Mouse (Mus musculus) kidney, embryonic 14.5 days (tissue): ENCODE measurements around the gene Ddhd1. TPM values are rescaled to one million over a fixed set of nuclear protein-coding genes. Genes with fewer than 3 reads are reported as not detected.

Experiments
- ATAC-seq: fragments of 200-750 bp; cut with Nextera tagmentation; 2 replicates; pipeline ENCODE4 v1.8.0; 2017; ENCODE audit warnings: moderate number of reproducible peaks, mild to moderate bottlenecking, moderate TSS enrichment, moderate library complexity; ENCODE audit not compliant: low FRiP score, low TSS enrichment
- H3K27ac ChIP-seq: fragments of 300-500 bp; sonication (generic); 2 replicates; pipeline ENCODE4 v1.5.1; 2014; ENCODE audit warnings: low read depth, mild to moderate bottlenecking, low read length, moderate library complexity, mixed read lengths
- H3K27me3 ChIP-seq: fragments of 300-500 bp; sonication (generic); 2 replicates; pipeline ENCODE4 v1.6.1; 2014; ENCODE audit warnings: mild to moderate bottlenecking, low read length; ENCODE audit not compliant: control insufficient read depth, insufficient read depth
- H3K36me3 ChIP-seq: fragments of 300-500 bp; sonication (generic); 2 replicates; pipeline ENCODE4 v1.6.1; 2014; ENCODE audit warnings: low read length, mixed read lengths; ENCODE audit not compliant: control insufficient read depth, insufficient read depth
- H3K4me1 ChIP-seq: fragments of 300-500 bp; sonication (generic); 2 replicates; pipeline ENCODE4 v1.6.1; 2014; ENCODE audit warnings: low read length, mixed read lengths; ENCODE audit not compliant: control insufficient read depth, insufficient read depth
- H3K4me2 ChIP-seq: fragments of 300-500 bp; sonication (generic); replicated peaks from 2 replicates; pipeline ENCODE4 v1.6.1; 2014; ENCODE audit warnings: low read depth, mild to moderate bottlenecking, low read length
- H3K4me3 ChIP-seq: fragments of 300-500 bp; sonication (generic); 2 replicates; pipeline ENCODE4 v1.5.1; 2014; ENCODE audit warnings: mild to moderate bottlenecking, low read length
- H3K9ac ChIP-seq: fragments of 300-500 bp; sonication (generic); 2 replicates; pipeline ENCODE4 v1.6.1; 2014; ENCODE audit warnings: low read depth, mild to moderate bottlenecking, low read length, moderate library complexity
- H3K9me3 ChIP-seq: fragments of 300-500 bp; sonication (generic); 2 replicates; pipeline ENCODE4 v1.6.1; 2016; ENCODE audit warnings: low read length; ENCODE audit not compliant: control insufficient read depth
- WGBS: fragments of 180-500 bp; shearing (Covaris S2); extraction: QIAGEN DNeasy Blood & Tissue Kit; methylation state at CpG from one replicate; pipeline ENCODE4 v1.1.7; 2014; 5-methylcytosine and 5-hydroxymethylcytosine counted together
- polyA plus RNA-seq: library from polyadenylated mRNA; unstranded; fragments of >200 nt; fragmentation: Nextera tagmentation; extraction: Ambion mirVana; gene quantifications from 2 replicates; pipeline ENCODE4 v1.2.1, GENCODE M21; 2014

The Ddhd1 gene
- polyA plus RNA-seq, 1 experiment from 2014 or later = 10.0 TPM

GRCm38 (mm10) chr14:45676722-45677121, 18.8 kb upstream of the Ddhd1 start:
- no peak overlapping the region for H3K9ac ChIP-seq
- no peak overlapping the region for H3K4me2 ChIP-seq
- no peak overlapping the region for H3K4me3 ChIP-seq
- H3K4me1 ChIP-seq = no peaks in the 10 kb centered on the region
- H3K36me3 ChIP-seq = no peaks in the 10 kb centered on the region
- no peaks in the 10 kb centered on the region for H3K9me3 ChIP-seq
- no peak for ATAC-seq
- no peak overlapping the region for H3K27ac ChIP-seq
- 37% methylated on average over 6 of the region's 6 CpGs for WGBS
- no peaks in the 10 kb centered on the region for H3K27me3 ChIP-seq

GRCm38 (mm10) chr14:45668325-45668724, 10.4 kb upstream of the Ddhd1 start:
- H3K9ac ChIP-seq = no peak overlapping the region
- H3K27ac ChIP-seq = no peak overlapping the region
- H3K9me3 ChIP-seq = no peaks in the 10 kb centered on the region
- H3K27me3 ChIP-seq = no peaks in the 10 kb centered on the region
- no peaks in the 10 kb centered on the region for H3K36me3 ChIP-seq
- H3K4me3 ChIP-seq = no peak overlapping the region
- WGBS = 65% methylated on average over 4 of the region's 4 CpGs
- H3K4me1 ChIP-seq = no peaks in the 10 kb centered on the region
- no peak overlapping the region for H3K4me2 ChIP-seq
- no peak for ATAC-seq

GRCm38 (mm10) chr14:45667231-45667630, 9.3 kb upstream of the Ddhd1 start:
- Histone ChIP-seq H3K9ac (no peak overlapping the region), H3K27me3 (no peaks in the 10 kb centered on the region), H3K9me3 (no peaks in the 10 kb centered on the region), H3K4me1 (no peaks in the 10 kb centered on the region), H3K4me2 (no peak overlapping the region), H3K36me3 (no peaks in the 10 kb centered on the region), H3K4me3 (no peak overlapping the region), H3K27ac (no peak overlapping the region)
- 75% methylated on average over 2 of the region's 2 CpGs for WGBS
- no peak for ATAC-seq

GRCm38 (mm10) chr14:45661575-45661974, 3.6 kb upstream of the Ddhd1 start:
- H3K4me3 ChIP-seq = no peak overlapping the region
- no peaks in the 10 kb centered on the region for H3K27me3 ChIP-seq
- peaks cover 3% of the 10 kb centered on the region for H3K4me1 ChIP-seq
- H3K9ac ChIP-seq = no peak overlapping the region
- no peak for ATAC-seq
- H3K27ac ChIP-seq = no peak overlapping the region
- WGBS = 48% methylated on average over 5 of the region's 5 CpGs
- no peaks in the 10 kb centered on the region for H3K9me3 ChIP-seq
- H3K4me2 ChIP-seq = no peak overlapping the region
- H3K36me3 ChIP-seq = no peaks in the 10 kb centered on the region

- H3K9me3 ChIP-seq = no peaks in the 10 kb centered on the region
- H3K4me1 ChIP-seq = peaks cover 3% of the 10 kb centered on the region
- H3K4me3 ChIP-seq = no peak overlapping the region
- H3K27ac ChIP-seq = no peak overlapping the region
- WGBS = 100% methylated on average over 1 of the region's 1 CpGs
- H3K36me3 ChIP-seq = no peaks in the 10 kb centered on the region
- ATAC-seq = no peak
- H3K4me2 ChIP-seq = no peak overlapping the region
- H3K9ac ChIP-seq = no peak overlapping the region
- H3K27me3 ChIP-seq = no peaks in the 10 kb centered on the region
Observed at GRCm38 (mm10) chr14:45660315-45660714, 2.4 kb upstream of the Ddhd1 start.

GRCm38 (mm10) chr14:45656831-45657640, 907 bp downstream of the Ddhd1 start:
- WGBS = under 1% methylated on average over 67 of the region's 69 CpGs
- Histone ChIP-seq H3K36me3 (no peaks in the 10 kb centered on the region; the same call in 1 of the 2 replicates), H3K4me1 (peaks cover 3% of the 10 kb centered on the region), H3K9me3 (no peaks in the 10 kb centered on the region), H3K4me3 (peak overlapping the region; percentile 83), H3K27ac (peak overlapping the region; percentile 82), H3K4me2 (peak overlapping the region; percentile 84), H3K9ac (peak overlapping the region; percentile 80), H3K27me3 (no peaks in the 10 kb centered on the region)
- peak; percentile 68 for ATAC-seq

- no peak overlapping the region for H3K9ac ChIP-seq
- H3K4me3 ChIP-seq = no peak overlapping the region
- peaks cover 3% of the 10 kb centered on the region for H3K4me1 ChIP-seq
- no peaks in the 10 kb centered on the region for H3K9me3 ChIP-seq
- no peak overlapping the region; the same call in 1 of the 2 replicates for H3K4me2 ChIP-seq
- H3K27me3 ChIP-seq = no peaks in the 10 kb centered on the region
- no peak for ATAC-seq
- no peaks in the 10 kb centered on the region; the same call in 1 of the 2 replicates for H3K36me3 ChIP-seq
- 88% methylated on average over 13 of the region's 13 CpGs for WGBS
- no peak overlapping the region for H3K27ac ChIP-seq
Observed at GRCm38 (mm10) chr14:45654876-45655416, 3.0 kb downstream of the Ddhd1 start.

- H3K27me3 ChIP-seq = no peaks in the 10 kb centered on the region
- no peak overlapping the region for H3K27ac ChIP-seq
- no peak overlapping the region for H3K4me2 ChIP-seq
- no peak for ATAC-seq
- H3K4me3 ChIP-seq = no peak overlapping the region
- H3K9ac ChIP-seq = no peak overlapping the region
- no peaks in the 10 kb centered on the region; the same call in 1 of the 2 replicates for H3K36me3 ChIP-seq
- peaks cover 3% of the 10 kb centered on the region for H3K4me1 ChIP-seq
- H3K9me3 ChIP-seq = no peaks in the 10 kb centered on the region
- WGBS = 58% methylated on average over 2 of the region's 2 CpGs
Observed at GRCm38 (mm10) chr14:45653756-45654155, 4.2 kb downstream of the Ddhd1 start.
